Mouse (Mus musculus): Measurements from ENCODE around the gene Zfp74. TPM values are rescaled to one million over a fixed set of nuclear protein-coding genes. Genes with fewer than 3 reads are reported as not detected.

Gene Zfp74
- total and polyA plus RNA-seq, 2 experiments from 2014 or later = 7.9 to 14.6 TPM

DNA sequence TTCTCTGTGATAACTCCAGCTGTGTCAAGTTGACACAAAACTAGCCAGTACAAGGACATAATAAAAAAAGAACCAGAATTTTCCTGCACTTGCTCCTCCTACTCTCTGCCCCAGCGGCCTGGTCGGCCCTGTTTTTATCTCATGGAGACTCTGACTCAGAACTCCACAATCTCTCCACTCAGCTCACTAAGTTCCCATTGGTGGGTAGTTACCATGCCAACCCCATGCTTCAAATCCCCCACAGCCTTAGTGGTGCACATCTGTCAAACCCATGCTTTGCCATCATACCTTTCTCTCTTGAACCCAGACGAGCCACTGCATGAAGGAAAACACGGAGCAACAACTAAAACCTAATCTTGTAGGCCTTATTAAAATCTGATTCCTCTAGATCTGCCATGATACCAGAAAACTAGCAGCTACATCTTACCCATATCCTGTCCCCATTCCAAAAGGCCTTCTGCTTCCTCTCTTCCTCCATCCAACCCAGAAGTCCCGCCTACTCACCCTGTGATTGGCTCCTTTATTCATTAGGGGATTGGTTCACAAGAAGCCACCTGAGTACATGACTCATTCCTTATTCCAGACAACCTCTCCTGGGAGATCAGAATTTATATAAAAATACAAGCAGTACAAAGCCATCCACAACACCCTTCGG, 32.3 kb downstream of the Zfp74 start:
- WGBS = 83% methylated on average over 6 of the region's 6 CpGs
- Histone ChIP-seq H3K36me3 (ENCODE audit: insufficient read depth, low read length) (no peaks in the 10 kb centered on the region), H3K9ac (replicated peaks; ENCODE audit: low read length) (no peak overlapping the region), H3K4me2 (ENCODE audit: low read depth, low read length) (no peak overlapping the region), H3K9me3 (ENCODE audit: low read length) (no peaks in the 10 kb centered on the region), H3K4me1 (ENCODE audit: insufficient read depth, low read length) (no peaks in the 10 kb centered on the region), H3K27ac (no peak overlapping the region), H3K4me3 (ENCODE audit: low read length) (no peak overlapping the region), H3K27me3 (ENCODE audit: insufficient read depth, low read length) (no peaks in the 10 kb centered on the region)
- TF ChIP-seq CTCF (IDR thresholded peaks at IDR 0.05; ENCODE audit: low read depth) = no peak
- ATAC-seq (no peak), DNase-seq (ENCODE audit: low spot score) (no peak)

DNA sequence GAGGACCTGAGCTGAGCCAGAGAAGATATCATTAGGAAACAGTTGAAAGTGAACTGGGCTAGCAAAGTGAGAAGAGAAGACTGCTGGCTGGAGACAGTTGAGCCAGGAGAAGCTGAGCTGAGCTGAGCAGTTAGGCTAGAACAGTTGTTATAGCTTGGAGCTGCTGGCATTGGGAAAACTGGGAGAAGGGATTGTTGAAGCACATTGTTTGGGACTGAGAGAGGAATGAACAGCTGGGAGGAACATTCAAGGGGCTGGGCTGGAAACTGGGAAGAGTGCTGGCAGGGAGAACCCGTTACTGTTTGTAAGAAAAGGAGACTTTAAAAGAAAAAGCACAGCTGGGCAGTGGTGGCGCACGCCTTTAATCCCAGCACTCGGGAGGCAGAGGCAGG, 35.8 kb downstream of the Zfp74 start:
- Histone ChIP-seq H3K27me3 (ENCODE audit: insufficient read depth, low read length) (no peaks in the 10 kb centered on the region), H3K27ac (no peak overlapping the region), H3K9me3 (ENCODE audit: low read length) (no peaks in the 10 kb centered on the region), H3K4me3 (ENCODE audit: low read length) (no peak overlapping the region), H3K4me1 (ENCODE audit: insufficient read depth, low read length) (no peaks in the 10 kb centered on the region), H3K4me2 (ENCODE audit: low read depth, low read length) (no peak overlapping the region), H3K9ac (replicated peaks; ENCODE audit: low read length) (no peak overlapping the region), H3K36me3 (ENCODE audit: insufficient read depth, low read length) (peaks cover 30% of the 10 kb centered on the region; the same call in 1 of the 2 replicates)
- no peak for ATAC-seq
- DNase-seq (ENCODE audit: low spot score) = no peak
- WGBS = 90% methylated on average over 4 of the region's 4 CpGs
- no peak for TF ChIP-seq CTCF (IDR thresholded peaks at IDR 0.05; ENCODE audit: low read depth)

DNA sequence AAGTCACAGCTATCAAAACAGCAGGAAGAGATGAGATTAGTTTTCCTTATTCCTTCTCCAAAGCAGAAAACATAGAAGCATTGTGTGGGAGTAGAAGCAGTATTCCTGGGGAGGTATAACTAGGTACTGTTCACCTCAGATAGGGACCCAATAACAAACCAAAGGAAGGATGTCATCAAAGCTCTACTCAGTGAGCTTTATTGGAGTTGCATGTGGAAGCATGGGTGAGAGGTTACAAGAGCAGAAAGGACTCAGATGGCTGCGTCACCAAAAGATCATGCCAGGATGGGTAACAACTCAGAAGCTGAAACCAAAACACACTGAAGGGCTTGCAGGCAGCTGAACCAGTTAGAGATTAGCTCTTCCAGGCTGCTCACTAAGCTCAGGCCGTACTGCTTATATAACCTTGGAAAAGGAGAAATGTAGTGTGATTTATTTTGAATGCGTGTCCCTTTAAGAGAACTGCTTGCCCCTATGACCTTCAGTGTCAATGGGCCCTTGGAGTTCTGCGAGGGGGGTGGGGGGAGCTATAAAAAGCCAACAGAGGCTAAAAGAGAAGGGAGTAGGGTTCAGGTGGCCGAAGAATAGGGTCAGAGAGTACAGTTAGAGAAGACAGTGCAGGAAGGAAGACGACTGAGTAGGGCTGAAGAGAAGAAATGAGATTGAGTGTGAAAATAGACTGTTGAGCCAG, 36.4 kb downstream of the Zfp74 start:
- no peak for TF ChIP-seq CTCF (IDR thresholded peaks at IDR 0.05; ENCODE audit: low read depth)
- H3K36me3 ChIP-seq (ENCODE audit: insufficient read depth, low read length) = peaks cover 32% of the 10 kb centered on the region; the same call in 1 of the 2 replicates
- DNase-seq (ENCODE audit: low spot score) (no peak), ATAC-seq (no peak)
- WGBS = 61% methylated on average over 6 of the region's 6 CpGs
- no peak overlapping the region for H3K4me3 ChIP-seq (ENCODE audit: low read length)
- H3K9me3 ChIP-seq (ENCODE audit: low read length) = no peaks in the 10 kb centered on the region
- no peak overlapping the region for H3K4me2 ChIP-seq (ENCODE audit: low read depth, low read length)
- no peaks in the 10 kb centered on the region for H3K4me1 ChIP-seq (ENCODE audit: insufficient read depth, low read length)
- no peaks in the 10 kb centered on the region for H3K27me3 ChIP-seq (ENCODE audit: insufficient read depth, low read length)
- H3K27ac ChIP-seq = no peak overlapping the region
- H3K9ac ChIP-seq (replicated peaks; ENCODE audit: low read length) = no peak overlapping the region

DNA sequence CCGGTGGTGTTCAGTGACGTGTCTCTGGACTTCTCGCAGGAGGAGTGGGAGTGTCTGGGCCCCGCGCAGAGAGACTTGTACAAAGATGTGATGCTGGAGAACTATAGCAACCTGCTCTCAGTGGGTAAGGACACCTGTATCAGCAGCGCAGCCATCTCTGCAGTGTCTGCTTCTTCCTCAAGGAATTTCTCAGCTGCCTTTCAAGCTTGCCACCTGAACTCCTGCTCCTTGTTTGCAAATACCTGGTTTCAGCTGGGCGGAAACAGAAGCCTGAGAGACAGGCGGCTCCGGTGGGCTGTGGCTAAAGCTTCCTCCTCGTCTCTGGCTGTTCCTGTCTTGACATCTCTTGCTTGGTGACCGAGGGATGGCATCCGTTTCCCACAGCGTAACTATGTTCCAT, 41.7 kb downstream of the Zfp74 start:
- no peak overlapping the region for H3K4me2 ChIP-seq (ENCODE audit: low read depth, low read length)
- H3K9me3 ChIP-seq (ENCODE audit: low read length) = no peaks in the 10 kb centered on the region
- no peak overlapping the region for H3K27ac ChIP-seq
- WGBS = 90% methylated on average over 13 of the region's 13 CpGs
- no peaks in the 10 kb centered on the region for H3K27me3 ChIP-seq (ENCODE audit: insufficient read depth, low read length)
- ATAC-seq (no peak), DNase-seq (ENCODE audit: low spot score) (no peak)
- no peak overlapping the region for H3K4me3 ChIP-seq (ENCODE audit: low read length)
- no peak for TF ChIP-seq CTCF (IDR thresholded peaks at IDR 0.05; ENCODE audit: low read depth)
- peaks cover 38% of the 10 kb centered on the region for H3K36me3 ChIP-seq (ENCODE audit: insufficient read depth, low read length)
- H3K9ac ChIP-seq (replicated peaks; ENCODE audit: low read length) = no peak overlapping the region
- H3K4me1 ChIP-seq (ENCODE audit: insufficient read depth, low read length) = no peaks in the 10 kb centered on the region; the same call in 1 of the 2 replicates

DNA sequence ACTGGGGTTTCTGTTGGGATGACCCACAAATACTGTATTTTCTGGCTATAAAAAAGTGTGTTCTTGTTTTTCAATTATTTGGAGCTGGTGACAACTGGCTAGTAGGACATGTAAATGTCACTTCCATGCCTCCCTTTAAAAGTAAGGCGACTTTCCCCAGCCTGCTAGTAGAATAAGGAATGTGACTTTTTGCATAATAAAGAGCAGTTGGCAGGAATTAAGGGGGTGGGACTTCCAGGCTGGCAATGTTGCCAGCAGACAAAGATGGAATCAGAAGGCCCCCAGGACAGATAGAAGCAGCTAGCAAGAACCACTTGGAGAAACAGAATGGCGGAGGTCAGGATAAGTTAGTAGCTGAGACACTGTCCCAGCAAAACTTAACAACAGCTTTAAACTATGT, 43.6 kb downstream of the Zfp74 start:
- no peaks in the 10 kb centered on the region for H3K27me3 ChIP-seq (ENCODE audit: insufficient read depth, low read length)
- H3K4me2 ChIP-seq (ENCODE audit: low read depth, low read length) = no peak overlapping the region
- no peaks in the 10 kb centered on the region; the same call in 1 of the 2 replicates for H3K4me1 ChIP-seq (ENCODE audit: insufficient read depth, low read length)
- no peak overlapping the region for H3K4me3 ChIP-seq (ENCODE audit: low read length)
- WGBS = 48% methylated on average over 2 of the region's 2 CpGs
- H3K36me3 ChIP-seq (ENCODE audit: insufficient read depth, low read length) = peaks cover 31% of the 10 kb centered on the region
- DNase-seq (ENCODE audit: low spot score) = peak; percentile 41
- H3K9me3 ChIP-seq (ENCODE audit: low read length) = no peaks in the 10 kb centered on the region
- no peak overlapping the region for H3K27ac ChIP-seq
- H3K9ac ChIP-seq (replicated peaks; ENCODE audit: low read length) = no peak overlapping the region
- TF ChIP-seq CTCF (IDR thresholded peaks at IDR 0.05; ENCODE audit: low read depth) = no peak
- no peak for ATAC-seq

DNA sequence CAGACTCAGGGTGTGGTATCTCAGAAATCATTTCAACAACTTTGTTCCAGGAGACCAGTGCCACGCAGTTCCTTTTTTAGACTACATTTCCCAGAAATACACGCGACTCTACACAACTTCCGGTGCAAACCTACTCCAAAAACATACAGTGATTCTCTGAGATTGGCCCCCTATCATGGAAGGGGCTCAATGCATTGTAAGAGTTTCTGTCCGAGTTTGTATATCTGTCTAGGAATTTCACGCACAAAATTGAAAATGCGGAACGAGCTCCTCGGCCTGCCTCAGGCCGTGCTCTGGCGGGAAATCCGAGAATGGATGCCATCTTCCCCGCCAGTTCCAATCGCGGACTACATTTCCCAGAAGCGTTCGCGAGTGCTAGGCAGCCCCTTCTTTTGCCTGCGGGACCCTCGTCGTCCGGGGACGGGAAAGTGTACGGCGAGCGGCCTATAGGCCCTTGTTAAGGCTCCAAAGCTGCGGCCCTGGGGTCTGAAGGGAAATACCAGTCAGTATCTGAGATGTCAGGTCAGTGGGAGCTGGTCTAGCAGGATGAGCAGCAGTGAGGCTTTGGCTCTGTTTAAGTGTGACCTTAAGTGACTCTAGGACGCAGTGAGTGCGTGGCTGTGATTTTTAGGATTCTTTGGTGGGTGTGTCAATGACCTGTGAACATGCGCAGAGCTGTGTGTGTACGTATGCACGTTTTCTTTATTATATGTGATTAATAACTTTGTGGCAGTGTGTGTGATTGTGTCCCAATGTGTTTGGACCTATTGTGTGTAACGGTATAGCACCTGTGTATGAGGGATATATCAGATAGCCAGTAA, 45.5 kb downstream of the Zfp74 start, which contains the start of gene Zfp383:
TSS of gene Zfp383 (plus strand) at position 94 of the 821 bp plus-strand sequence.
- Histone ChIP-seq H3K27ac (peak within 1 kb of the TSS; percentile 90), H3K4me3 (ENCODE audit: low read length) (peak within 1 kb of the TSS; percentile 65), H3K4me1 (ENCODE audit: insufficient read depth, low read length) (no peaks in the 10 kb centered on the region; the same call in 1 of the 2 replicates), H3K9me3 (ENCODE audit: low read length) (no peaks in the 10 kb centered on the region), H3K27me3 (ENCODE audit: insufficient read depth, low read length) (no peaks in the 10 kb centered on the region), H3K36me3 (ENCODE audit: insufficient read depth, low read length) (peaks cover 11% of the 10 kb centered on the region), H3K4me2 (ENCODE audit: low read depth, low read length) (peak within 1 kb of the TSS; percentile 64), H3K9ac (replicated peaks; ENCODE audit: low read length) (peak within 1 kb of the TSS; percentile 63)
- DNase-seq (ENCODE audit: low spot score) = peak; percentile 94
- TF ChIP-seq CTCF (IDR thresholded peaks at IDR 0.05; ENCODE audit: low read depth) = no peak
- ATAC-seq = peak; percentile 85
- WGBS = under 1% methylated on average over 33 of the region's 33 CpGs
